Mouse (Mus musculus) embryonic facial prominence, embryonic 11.5 days (tissue): ENCODE measurements around the gene S1pr2. TPM values are rescaled to one million over a fixed set of nuclear protein-coding genes. Genes with fewer than 3 reads are reported as not detected.

Source experiments
- ATAC-seq: fragments of 200-750 bp; cut with Nextera tagmentation; replicated peaks from 2 replicates; pipeline ENCODE4 v1.8.0; 2017; ENCODE audit warnings: low read depth; ENCODE audit not compliant: insufficient number of reproducible peaks, low FRiP score, low TSS enrichment
- DNase-seq: peaks from one replicate; pipeline ENCODE4 v3.0.0-alpha.2; 2015; ENCODE audit warnings: low spot score
- H3K27ac ChIP-seq: fragments of 300-500 bp; sonication (generic); replicated peaks from 2 replicates; pipeline ENCODE4 v1.5.1; 2014; ENCODE audit warnings: mild to moderate bottlenecking, low read depth, low read length, control low read depth
- H3K27me3 ChIP-seq: fragments of 300-500 bp; sonication (generic); 2 replicates; pipeline ENCODE4 v1.6.1; 2014; ENCODE audit warnings: mild to moderate bottlenecking, low read length, moderate library complexity, mixed read lengths; ENCODE audit not compliant: control insufficient read depth, insufficient read depth
- H3K36me3 ChIP-seq: fragments of 300-500 bp; sonication (generic); replicated peaks from 2 replicates; pipeline ENCODE4 v1.6.1; 2014; ENCODE audit warnings: low read depth, mild to moderate bottlenecking, low read length, moderate library complexity, mixed read lengths; ENCODE audit not compliant: control insufficient read depth, insufficient read depth
- H3K4me1 ChIP-seq: fragments of 300-500 bp; sonication (generic); 2 replicates; pipeline ENCODE4 v1.6.1; 2014; ENCODE audit warnings: low read length, mixed read lengths; ENCODE audit not compliant: control insufficient read depth, insufficient read depth
- H3K4me2 ChIP-seq: fragments of 300-500 bp; sonication (generic); 2 replicates; pipeline ENCODE4 v1.6.1; 2014; ENCODE audit warnings: low read depth, mild to moderate bottlenecking, control low read depth, low read length, moderate library complexity
- H3K4me3 ChIP-seq: fragments of 300-500 bp; sonication (generic); 2 replicates; pipeline ENCODE4 v1.5.1; 2014; ENCODE audit warnings: low read depth, low read length, control low read depth
- H3K9ac ChIP-seq: fragments of 300-500 bp; sonication (generic); replicated peaks from 2 replicates; pipeline ENCODE4 v1.6.1; 2014; ENCODE audit warnings: mild to moderate bottlenecking, control low read depth, low read length
- H3K9me3 ChIP-seq: fragments of 300-500 bp; sonication (generic); replicated peaks from 2 replicates; pipeline ENCODE4 v1.6.1; 2016; ENCODE audit warnings: mild to moderate bottlenecking, low read length, inconsistent platforms, mixed read lengths; ENCODE audit not compliant: control insufficient read depth
- WGBS: fragments of 180-500 bp; shearing (Covaris S2); extraction: QIAGEN DNeasy Blood & Tissue Kit; methylation state at CpG from one replicate; pipeline ENCODE4 v1.1.7; 2014; 5-methylcytosine and 5-hydroxymethylcytosine counted together
- polyA plus RNA-seq: library from polyadenylated mRNA; unstranded; fragments of >200 nt; fragmentation: Nextera tagmentation; extraction: Ambion mirVana; gene quantifications from 2 replicates; pipeline ENCODE4 v1.2.1, GENCODE M21; 2014

The S1pr2 gene
- polyA plus RNA-seq, 1 experiment from 2014 or later = 37.5 TPM

- no peaks in the 10 kb centered on the region for H3K9me3 ChIP-seq
- WGBS = 91% methylated on average over 8 of the region's 8 CpGs
These were observed 20.5 kb upstream of the S1pr2 start for GRCm38 (mm10) chr9:20997065-20997464.

GRCm38 (mm10) chr9:20995069-20995468, 18.5 kb upstream of the S1pr2 start:
- no peak for DNase-seq
- H3K9me3 ChIP-seq = no peaks in the 10 kb centered on the region
- WGBS = 67% methylated on average over 3 of the region's 3 CpGs
- H3K36me3 ChIP-seq = no peaks in the 10 kb centered on the region
- no peaks in the 10 kb centered on the region; the same call in 1 of the 2 replicates for H3K4me1 ChIP-seq
- H3K4me3 ChIP-seq = no peak overlapping the region
- no peaks in the 10 kb centered on the region for H3K27me3 ChIP-seq
- no peak overlapping the region for H3K9ac ChIP-seq
- H3K4me2 ChIP-seq = no peak overlapping the region
- H3K27ac ChIP-seq = no peak overlapping the region
- ATAC-seq = no peak

More at GRCm38 (mm10) chr9:20997065-20997464, 20.5 kb upstream of the S1pr2 start:
- Histone ChIP-seq H3K27me3 (no peaks in the 10 kb centered on the region), H3K9ac (no peak overlapping the region), H3K36me3 (no peaks in the 10 kb centered on the region), H3K27ac (no peak overlapping the region), H3K4me1 (no peaks in the 10 kb centered on the region), H3K4me3 (no peak overlapping the region), H3K4me2 (no peak overlapping the region)
- no peak for DNase-seq
- no peak for ATAC-seq

- no peak overlapping the region for H3K4me3 ChIP-seq
- no peak overlapping the region for H3K27ac ChIP-seq
- H3K4me1 ChIP-seq = no peaks in the 10 kb centered on the region; the same call in 1 of the 2 replicates
- no peak overlapping the region for H3K9ac ChIP-seq
- no peaks in the 10 kb centered on the region for H3K9me3 ChIP-seq
- ATAC-seq (no peak), DNase-seq (no peak)
- 52% methylated on average over 5 of the region's 5 CpGs for WGBS
- H3K27me3 ChIP-seq = no peaks in the 10 kb centered on the region
- H3K4me2 ChIP-seq = no peak overlapping the region
- H3K36me3 ChIP-seq = no peaks in the 10 kb centered on the region
These were observed 16.8 kb upstream of the S1pr2 start for GRCm38 (mm10) chr9:20993165-20993898.

GRCm38 (mm10) chr9:20991587-20991986, 15.0 kb upstream of the S1pr2 start:
- H3K4me1 ChIP-seq = no peaks in the 10 kb centered on the region; the same call in 1 of the 2 replicates
- H3K36me3 ChIP-seq = no peaks in the 10 kb centered on the region
- WGBS = 92% methylated on average over 4 of the region's 4 CpGs
- ATAC-seq = 0 out of 2 replicates have a peak, but pooled peaks have one; percentile 16
- no peaks in the 10 kb centered on the region for H3K27me3 ChIP-seq
- H3K27ac ChIP-seq = no peak overlapping the region
- H3K9me3 ChIP-seq = no peaks in the 10 kb centered on the region
- no peak overlapping the region for H3K9ac ChIP-seq
- H3K4me2 ChIP-seq = no peak overlapping the region
- DNase-seq = no peak
- H3K4me3 ChIP-seq = no peak overlapping the region

- H3K9ac ChIP-seq = peak overlapping the region; percentile 34; the same call in 1 of the 2 replicates
- WGBS = 5% methylated on average over 10 of the region's 10 CpGs
- H3K36me3 ChIP-seq = no peaks in the 10 kb centered on the region
- no peaks in the 10 kb centered on the region; the same call in 1 of the 2 replicates for H3K4me1 ChIP-seq
- DNase-seq = peak; percentile 66
- H3K27ac ChIP-seq = no peak overlapping the region
- no peak overlapping the region for H3K4me3 ChIP-seq
- H3K9me3 ChIP-seq = no peaks in the 10 kb centered on the region
- ATAC-seq = no peak
- no peaks in the 10 kb centered on the region for H3K27me3 ChIP-seq
- peak overlapping the region; percentile 5; the same call in 1 of the 2 replicates for H3K4me2 ChIP-seq
These were observed 14.3 kb upstream of the S1pr2 start for GRCm38 (mm10) chr9:20990861-20991260.

- H3K27me3 ChIP-seq = no peaks in the 10 kb centered on the region
- DNase-seq (no peak), ATAC-seq (no peak)
- no peak overlapping the region for H3K4me2 ChIP-seq
- no peak overlapping the region for H3K9ac ChIP-seq
- H3K9me3 ChIP-seq = no peaks in the 10 kb centered on the region
- no peak overlapping the region for H3K27ac ChIP-seq
- no peaks in the 10 kb centered on the region; the same call in 1 of the 2 replicates for H3K4me1 ChIP-seq
- H3K36me3 ChIP-seq = no peaks in the 10 kb centered on the region
- 24% methylated on average over 7 of the region's 7 CpGs for WGBS
- H3K4me3 ChIP-seq = no peak overlapping the region
These were observed 11.4 kb upstream of the S1pr2 start for GRCm38 (mm10) chr9:20987953-20988352.

- Histone ChIP-seq H3K4me2 (no peak overlapping the region), H3K4me1 (no peaks in the 10 kb centered on the region; the same call in 1 of the 2 replicates), H3K9me3 (no peaks in the 10 kb centered on the region), H3K27ac (no peak overlapping the region), H3K9ac (no peak overlapping the region), H3K36me3 (no peaks in the 10 kb centered on the region), H3K27me3 (no peaks in the 10 kb centered on the region), H3K4me3 (no peak overlapping the region)
- 0 out of 2 replicates have a peak, but pooled peaks have one; percentile 30 for ATAC-seq
- 64% methylated on average over 15 of the region's 15 CpGs for WGBS
- no peak for DNase-seq
These were observed 10.5 kb upstream of the S1pr2 start for GRCm38 (mm10) chr9:20986952-20987686.

GRCm38 (mm10) chr9:20983169-20983568, 6.6 kb upstream of the S1pr2 start:
- DNase-seq (peak; percentile 26), ATAC-seq (no peak)
- H3K27me3 ChIP-seq = no peaks in the 10 kb centered on the region
- H3K36me3 ChIP-seq = no peaks in the 10 kb centered on the region
- no peaks in the 10 kb centered on the region for H3K9me3 ChIP-seq
- H3K4me3 ChIP-seq = no peak overlapping the region
- no peak overlapping the region for H3K4me2 ChIP-seq
- no peak overlapping the region for H3K9ac ChIP-seq
- no peaks in the 10 kb centered on the region for H3K4me1 ChIP-seq
- WGBS = 24% methylated on average over 5 of the region's 5 CpGs
- H3K27ac ChIP-seq = no peak overlapping the region
